Mouse (Mus musculus) mesoderm, embryonic 11.5 days (tissue): ENCODE measurements around the gene Olfr700.
"Not testable (repeated sequence)": the region's sequence is repeated elsewhere in the genome, so short reads cannot be mapped to it uniquely, and the experiment has no call there.

Experiments used
- DNase-seq: peaks from one replicate; pipeline ENCODE4 v3.0.0-alpha.2; 2012; ENCODE audit warnings: low read depth, low spot score

The Olfr700 gene

GRCm38 (mm10) chr7:106808734-106809133 is at the start of gene Olfr700:
Gene Olfr700, minus strand, starts transcription at chr7:106808834.
- no peak for DNase-seq

- no peak for DNase-seq
Observed at GRCm38 (mm10) chr7:106843060-106843459, 34.4 kb upstream of the Olfr700 start, which contains the start of gene Olfr703. Gene Olfr703, plus strand, starts transcription at chr7:106843360.

- no peak for DNase-seq
Observed at GRCm38 (mm10) chr7:106833793-106834192, 25.2 kb upstream of the Olfr700 start, which contains the start of gene Olfr702. Gene Olfr702, minus strand, starts transcription at chr7:106833893.

GRCm38 (mm10) chr7:106818414-106818813 is 9.8 kb upstream of the Olfr700 start:
- no peak for DNase-seq

- DNase-seq = no peak
Observed at GRCm38 (mm10) chr7:106815775-106816174, 7.1 kb upstream of the Olfr700 start.

- DNase-seq = no peak
Observed at GRCm38 (mm10) chr7:106813829-106814228, 5.2 kb upstream of the Olfr700 start, which contains the start of gene Olfr701. Gene Olfr701, plus strand, starts transcription at chr7:106814129.

GRCm38 (mm10) chr7:106793098-106793497 is 15.5 kb downstream of the Olfr700 start, which contains the start of gene Olfr699:
Gene Olfr699, minus strand, starts transcription at chr7:106793198.
- DNase-seq = no peak

DNA sequence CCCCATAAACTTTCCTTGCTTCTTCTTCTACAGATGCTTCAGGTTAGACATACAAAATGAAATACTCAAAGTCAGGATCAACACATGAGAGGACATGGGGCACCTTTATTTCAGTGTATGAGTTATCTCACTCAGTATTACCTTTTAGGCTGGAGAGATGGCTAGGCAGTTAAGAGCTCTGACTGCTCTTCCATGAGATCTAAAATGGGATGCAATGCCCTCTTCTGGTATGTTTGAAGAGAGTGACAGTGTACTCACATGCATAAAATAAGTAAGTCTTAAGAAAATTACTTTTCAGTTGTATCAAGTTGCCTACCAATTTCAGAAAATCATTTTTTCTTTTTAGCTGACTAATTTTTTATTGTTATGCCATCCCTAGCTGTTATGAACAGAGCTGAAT is 20.3 kb downstream of the Olfr700 start:
- no peak for DNase-seq

DNA sequence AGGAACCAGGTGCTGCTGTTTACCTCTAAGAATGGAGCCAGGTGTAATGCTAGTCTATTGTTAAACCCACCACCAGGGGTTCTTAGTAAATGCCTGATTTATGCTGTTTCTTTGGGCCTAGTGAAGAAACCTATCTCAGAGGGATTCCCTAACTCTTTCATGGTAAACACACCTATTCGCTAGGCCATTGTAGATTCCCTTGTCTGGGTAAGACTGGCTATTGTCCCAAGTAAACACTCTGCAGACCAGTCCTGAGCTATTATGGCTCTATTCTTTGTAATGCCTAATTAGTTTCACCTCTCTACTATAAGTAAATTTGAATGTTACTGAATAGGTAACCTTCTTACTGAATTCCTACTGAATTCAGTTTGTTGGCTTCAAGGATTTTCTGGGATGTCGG is 47.6 kb downstream of the Olfr700 start:
- not testable (repeated sequence) for DNase-seq

GRCm38 (mm10) chr7:106758800-106759199 is 49.8 kb downstream of the Olfr700 start:
- no peak for DNase-seq
